Mouse (Mus musculus): ENCODE measurements around the gene Crls1. TPM values are rescaled to one million over a fixed set of nuclear protein-coding genes. Genes with fewer than 3 reads are reported as not detected.

Crls1 gene
- 10.0 and 16.6 TPM in 2 replicates for polyA plus RNA-seq (2021; fragmentation: Nextera tagmentation)
- long read RNA-seq, experiment 1, partial matches to known transcripts, result 9 of 20 reads
- long read RNA-seq, experiment 1, other reads (novel, unspliced or antisense), result 7 of 20 reads
- long read RNA-seq, experiment 2, transcript Crls1-201 (7 exons, 1,924 nt), result major isoform, 5 of 25 reads
- long read RNA-seq, experiment 2, partial matches to known transcripts, result 2 of 25 reads
- long read RNA-seq, experiment 2, other reads (novel, unspliced or antisense), result 18 of 25 reads

GRCm38 (mm10) chr2:132846407-132847358 lies at the start of gene Crls1:
TSS of gene Crls1 (plus strand) at chr2:132846666.

DNA sequence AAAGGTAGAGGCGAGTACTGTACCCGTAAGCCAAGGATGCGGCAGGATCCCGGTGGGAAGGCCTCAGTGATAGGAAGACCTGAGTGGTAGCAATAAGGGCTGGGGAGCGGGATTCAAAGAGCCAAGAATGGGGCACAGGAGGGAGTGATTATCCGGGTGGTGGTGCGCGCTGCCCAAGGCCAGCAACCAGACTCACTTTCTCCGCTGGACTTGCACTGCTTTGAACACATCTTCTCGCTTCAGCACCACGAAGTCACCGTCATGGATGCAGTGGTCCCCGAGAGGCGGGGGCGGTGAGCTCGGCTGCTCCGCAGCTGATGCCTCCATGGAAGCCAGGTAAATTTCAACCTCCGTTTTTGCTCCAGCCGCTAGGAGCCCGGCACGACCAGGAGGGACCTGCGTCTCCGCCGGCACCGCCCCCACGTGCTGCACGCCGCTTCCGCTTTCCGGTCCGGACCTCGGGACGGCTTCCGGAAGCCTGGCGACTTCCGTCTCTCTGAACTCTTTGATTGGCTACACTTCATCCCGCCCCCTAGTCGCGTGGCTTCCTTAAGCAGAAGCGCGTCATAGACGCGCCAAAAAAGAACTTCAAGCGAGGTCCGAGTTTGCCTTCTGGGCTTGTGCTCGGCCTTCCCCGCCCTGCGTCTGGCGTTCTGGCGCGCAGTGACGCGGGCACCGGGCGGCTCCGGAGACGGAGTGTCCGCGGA lies 30.7 kb upstream of the Crls1 start, which contains the start of the genes Trmt6 and Mcm8:
TSS of gene Trmt6 (minus strand) at position 448 of the 707 bp plus-strand sequence.
TSS of gene Mcm8 (plus strand) at position 534 of the 707 bp plus-strand sequence.

GRCm38 (mm10) chr2:132880844-132881645 lies 34.6 kb downstream of the Crls1 start, which contains the start of gene Lrrn4:
TSS of gene Lrrn4 (minus strand) at chr2:132880891.

Other genes with a start within 250 kb of the Crls1 start
- gene Shld1, start 159.7 kb upstream of the Crls1 start, polyA plus RNA-seq (2021; fragmentation: Nextera tagmentation), result 24.0 and 28.2 TPM in 2 replicates
- gene Chgb, start 65.4 kb upstream of the Crls1 start, polyA plus RNA-seq (2021; fragmentation: Nextera tagmentation), result 226 and 270 TPM in 2 replicates
- 39.5 and 42.8 TPM in 2 replicates for gene Trmt6, start 30.6 kb upstream of the Crls1 start, polyA plus RNA-seq (2021; fragmentation: Nextera tagmentation)
- 1.9 and 2.5 TPM in 2 replicates for gene Mcm8, start 30.5 kb upstream of the Crls1 start, polyA plus RNA-seq (2021; fragmentation: Nextera tagmentation)
- 0.90 and 1.5 TPM in 2 replicates for gene Lrrn4, start 34.2 kb downstream of the Crls1 start, polyA plus RNA-seq (2021; fragmentation: Nextera tagmentation)
- 0.94 and 1.7 TPM in 2 replicates for gene Fermt1, start 99.2 kb downstream of the Crls1 start, polyA plus RNA-seq (2021; fragmentation: Nextera tagmentation)